Mouse (Mus musculus) stomach, postnatal 0 days (tissue): ENCODE results near the gene Fibcd1. TPM values are rescaled to one million over a fixed set of nuclear protein-coding genes. Genes with fewer than 3 reads are reported as not detected.

Source experiments
- ATAC-seq: fragments of 200-750 bp; cut with Nextera tagmentation; 2 replicates; pipeline ENCODE4 v1.8.0; 2017; ENCODE audit not compliant: low FRiP score, low TSS enrichment
- DNase-seq: peaks from one replicate; pipeline ENCODE4 v3.0.0-alpha.2; 2016; ENCODE audit warnings: low spot score
- H3K27ac ChIP-seq: fragments of 300-500 bp; sonication (generic); replicated peaks from 2 replicates; pipeline ENCODE4 v1.5.1; 2014; ENCODE audit warnings: mild to moderate bottlenecking, control low read depth
- H3K27me3 ChIP-seq: fragments of 300-500 bp; sonication (generic); 2 replicates; pipeline ENCODE4 v1.6.1; 2014; ENCODE audit warnings: low read length; ENCODE audit not compliant: control insufficient read depth, insufficient read depth
- H3K36me3 ChIP-seq: fragments of 300-500 bp; sonication (generic); 2 replicates; pipeline ENCODE4 v1.6.1; 2014; ENCODE audit warnings: low read length, mixed read lengths; ENCODE audit not compliant: control insufficient read depth, insufficient read depth
- H3K4me1 ChIP-seq: fragments of 300-500 bp; sonication (generic); replicated peaks from 2 replicates; pipeline ENCODE4 v1.6.1; 2014; ENCODE audit warnings: antibody characterized with exemption; ENCODE audit not compliant: control insufficient read depth, insufficient read depth
- H3K4me2 ChIP-seq: fragments of 300-500 bp; sonication (generic); replicated peaks from 2 replicates; pipeline ENCODE4 v1.6.1; 2014; ENCODE audit warnings: low read depth, mild to moderate bottlenecking, control low read depth, moderate library complexity
- H3K4me3 ChIP-seq: fragments of 300-500 bp; sonication (generic); 2 replicates; pipeline ENCODE4 v1.5.1; 2014; ENCODE audit warnings: low read depth, low read length, control low read depth
- H3K9ac ChIP-seq: fragments of 300-500 bp; sonication (generic); 2 replicates; pipeline ENCODE4 v1.6.1; 2014; ENCODE audit warnings: mild to moderate bottlenecking, low read length, control low read depth, mixed read lengths
- H3K9me3 ChIP-seq: fragments of 300-500 bp; sonication (generic); 2 replicates; pipeline ENCODE4 v1.6.1; 2016; ENCODE audit warnings: low read length; ENCODE audit not compliant: control insufficient read depth
- CTCF ChIP-seq: IDR thresholded peaks from 2 replicates; pipeline ENCODE4 v1.5.1; 2016; ENCODE audit warnings: antibody characterized with exemption, low read depth, mild to moderate bottlenecking, moderate library complexity
- EP300 ChIP-seq: optimal IDR thresholded peaks from 2 replicates; pipeline ENCODE3; 2016; ENCODE audit warnings: antibody characterized with exemption
- WGBS: fragments of 180-500 bp; shearing (Covaris S2); extraction: QIAGEN DNeasy Blood & Tissue Kit; methylation state at CpG from one replicate; pipeline ENCODE4 v1.1.7; 2014; 5-methylcytosine and 5-hydroxymethylcytosine counted together
- polyA plus RNA-seq: library from polyadenylated mRNA; unstranded; fragments of >200 nt; fragmentation: Nextera tagmentation; extraction: Ambion mirVana; gene quantifications from 2 replicates; pipeline ENCODE4 v1.2.1, GENCODE M21; 2015

The Fibcd1 gene
- polyA plus RNA-seq, 1 experiment from 2014 or later, result 0.08 TPM

GRCm38 (mm10) chr2:31855991-31856390 lies 10.2 kb upstream of the Fibcd1 start:
- TF ChIP-seq CTCF, result no peak
- no peak for TF ChIP-seq EP300
- H3K4me1 ChIP-seq, result no peaks in the 10 kb centered on the region
- ATAC-seq (no peak), DNase-seq (no peak)
- no peak overlapping the region for H3K27ac ChIP-seq
- no peaks in the 10 kb centered on the region for H3K36me3 ChIP-seq
- no peak overlapping the region for H3K4me3 ChIP-seq
- no peak overlapping the region for H3K4me2 ChIP-seq
- no peaks in the 10 kb centered on the region for H3K9me3 ChIP-seq
- H3K9ac ChIP-seq, result no peak overlapping the region
- no peaks in the 10 kb centered on the region; the same call in 1 of the 2 replicates for H3K27me3 ChIP-seq
- WGBS, result 68% methylated on average over 8 of the region's 8 CpGs

- H3K27me3 ChIP-seq, result no peaks in the 10 kb centered on the region
- no peak overlapping the region for H3K4me2 ChIP-seq
- DNase-seq, result no peak
- no peak for TF ChIP-seq CTCF
- no peak for TF ChIP-seq EP300
- peaks cover 3% of the 10 kb centered on the region; the same call in 1 of the 2 replicates for H3K4me1 ChIP-seq
- no peaks in the 10 kb centered on the region for H3K9me3 ChIP-seq
- no peak for ATAC-seq
- no peak overlapping the region for H3K9ac ChIP-seq
- 29% methylated on average over 12 of the region's 12 CpGs for WGBS
- H3K36me3 ChIP-seq, result no peaks in the 10 kb centered on the region
- H3K27ac ChIP-seq, result no peak overlapping the region
- H3K4me3 ChIP-seq, result no peak overlapping the region
Observed at GRCm38 (mm10) chr2:31850141-31850540, 4.3 kb upstream of the Fibcd1 start.

- Histone ChIP-seq H3K36me3 (no peaks in the 10 kb centered on the region), H3K9me3 (no peaks in the 10 kb centered on the region), H3K4me3 (no peak overlapping the region), H3K9ac (no peak overlapping the region), H3K4me2 (no peak overlapping the region), H3K4me1 (peaks cover 3% of the 10 kb centered on the region; the same call in 1 of the 2 replicates), H3K27ac (no peak overlapping the region), H3K27me3 (no peaks in the 10 kb centered on the region; the same call in none of the 2 replicates)
- DNase-seq, result peak; percentile 66
- 20% methylated on average over 6 of the region's 6 CpGs for WGBS
- TF ChIP-seq EP300 (no peak), CTCF (peak; percentile 71)
- peak; percentile 21; the same call in 1 of the 2 replicates for ATAC-seq
Observed at GRCm38 (mm10) chr2:31847908-31848307, 2.1 kb upstream of the Fibcd1 start.

GRCm38 (mm10) chr2:31846692-31847660 lies 1.2 kb upstream of the Fibcd1 start:
- ATAC-seq (no peak), DNase-seq (no peak)
- Histone ChIP-seq H3K36me3 (no peaks in the 10 kb centered on the region), H3K27ac (no peak overlapping the region), H3K4me1 (peaks cover 3% of the 10 kb centered on the region; the same call in 1 of the 2 replicates), H3K27me3 (no peaks in the 10 kb centered on the region; the same call in none of the 2 replicates), H3K9ac (peak overlapping the region; percentile 47), H3K4me2 (peak overlapping the region; percentile 75), H3K9me3 (no peaks in the 10 kb centered on the region), H3K4me3 (peak overlapping the region; percentile 52)
- 6% methylated on average over 35 of the region's 35 CpGs for WGBS
- TF ChIP-seq CTCF (no peak), EP300 (no peak)

GRCm38 (mm10) chr2:31845512-31845895 lies 301 bp downstream of the Fibcd1 start:
- Histone ChIP-seq H3K9me3 (no peaks in the 10 kb centered on the region), H3K36me3 (no peaks in the 10 kb centered on the region), H3K4me3 (peak overlapping the region; percentile 52), H3K4me1 (peaks cover 3% of the 10 kb centered on the region; the same call in 1 of the 2 replicates), H3K27me3 (no peaks in the 10 kb centered on the region; the same call in none of the 2 replicates), H3K4me2 (peak overlapping the region; percentile 75), H3K9ac (peak overlapping the region; percentile 47), H3K27ac (no peak overlapping the region)
- no peak for DNase-seq
- ATAC-seq, result no peak
- WGBS, result 2% methylated on average over 23 of the region's 26 CpGs
- TF ChIP-seq CTCF (no peak), EP300 (no peak)

GRCm38 (mm10) chr2:31844729-31845136 lies 1.1 kb downstream of the Fibcd1 start:
- H3K36me3 ChIP-seq, result no peaks in the 10 kb centered on the region
- no peak overlapping the region for H3K27ac ChIP-seq
- H3K4me2 ChIP-seq, result no peak overlapping the region
- no peak for DNase-seq
- no peak overlapping the region for H3K9ac ChIP-seq
- H3K27me3 ChIP-seq, result no peaks in the 10 kb centered on the region; the same call in none of the 2 replicates
- WGBS, result 8% methylated on average over 10 of the region's 10 CpGs
- no peaks in the 10 kb centered on the region for H3K9me3 ChIP-seq
- no peak overlapping the region for H3K4me3 ChIP-seq
- TF ChIP-seq EP300 (no peak), CTCF (no peak)
- peaks cover 3% of the 10 kb centered on the region; the same call in 1 of the 2 replicates for H3K4me1 ChIP-seq
- no peak for ATAC-seq
